Mouse (Mus musculus) v-Abl transformed pro-B cells (cell line): ENCODE data around the gene Atp6v1g1.

ENCODE experiments used
- in situ Hi-C, 2 experiments: fragments of 400-800 bp; cut with MboI; formaldehyde crosslinking; loops; one replicate each; pipeline ENCODE4 v1.15.1; 2025; ENCODE audit not compliant: unreplicated experiment in 2 of 2

Atp6v1g1 gene

GRCm38 (mm10) chr4:63569322-63569721 is 24.8 kb downstream of the Atp6v1g1 start:
- in situ Hi-C loops = loop anchor here (10.0 kb wide), 3 partner anchors 195 to 365 kb away; partner anchors contain the start of gene Col27a1 (in 1 of the 2)

- in situ Hi-C loops = no loop called here
These were observed 25.7 kb downstream of the Atp6v1g1 start for GRCm38 (mm10) chr4:63570208-63570781.

- in situ Hi-C loops = no loop called here
These were observed 28.0 kb downstream of the Atp6v1g1 start for GRCm38 (mm10) chr4:63572621-63573020.

- in situ Hi-C loops = no loop called here
These were observed 35.1 kb downstream of the Atp6v1g1 start for GRCm38 (mm10) chr4:63579649-63580048.

- in situ Hi-C loops = no loop called here
These were observed 35.5 kb downstream of the Atp6v1g1 start for GRCm38 (mm10) chr4:63580078-63580477.

GRCm38 (mm10) chr4:63582580-63582979 is 38.0 kb downstream of the Atp6v1g1 start:
- in situ Hi-C loops = no loop called here

GRCm38 (mm10) chr4:63585216-63585615 is 40.6 kb downstream of the Atp6v1g1 start:
- in situ Hi-C loops = no loop called here

GRCm38 (mm10) chr4:63586240-63586639 is 41.7 kb downstream of the Atp6v1g1 start:
- in situ Hi-C loops = no loop called here

- in situ Hi-C loops = no loop called here
These were observed 45.4 kb downstream of the Atp6v1g1 start for GRCm38 (mm10) chr4:63589987-63590386.

- in situ Hi-C loops = no loop called here
These were observed 46.0 kb downstream of the Atp6v1g1 start for GRCm38 (mm10) chr4:63590538-63590937.

- in situ Hi-C loops = no loop called here
These were observed 50.0 kb downstream of the Atp6v1g1 start for GRCm38 (mm10) chr4:63594459-63595110.

GRCm38 (mm10) chr4:63595259-63595658 is 50.7 kb downstream of the Atp6v1g1 start:
- in situ Hi-C loops = no loop called here

- in situ Hi-C loops = no loop called here
These were observed 51.4 kb downstream of the Atp6v1g1 start for GRCm38 (mm10) chr4:63596010-63596409.
